Mouse (Mus musculus) hindbrain, embryonic 14.5 days (tissue): Measurements from ENCODE around the gene Rragc. TPM values are rescaled to one million over a fixed set of nuclear protein-coding genes. Genes with fewer than 3 reads are reported as not detected.
A peak's percentile ranks its signal among the peaks of the same experiment; 100 is the strongest.
"Not testable (repeated sequence)": the region's sequence is repeated elsewhere in the genome, so short reads cannot be mapped to it uniquely, and the experiment has no call there.

Experiments
- ATAC-seq: fragments of 200-750 bp; cut with Nextera tagmentation; 2 replicates; pipeline ENCODE4 v1.8.0; 2017; ENCODE audit warnings: moderate number of reproducible peaks, mild to moderate bottlenecking, moderate TSS enrichment, moderate library complexity; ENCODE audit not compliant: low FRiP score
- DNase-seq: peaks from one replicate; pipeline ENCODE4 v3.0.0-alpha.2; 2015; ENCODE audit warnings: low spot score
- H3K27ac ChIP-seq: fragments of 300-500 bp; sonication (generic); 2 replicates; pipeline ENCODE4 v1.5.1; 2014; ENCODE audit warnings: mild to moderate bottlenecking, moderate library complexity
- H3K27me3 ChIP-seq: fragments of 300-500 bp; sonication (generic); 2 replicates; pipeline ENCODE4 v1.6.1; 2014; ENCODE audit warnings: mild to moderate bottlenecking, low read length, mixed read lengths; ENCODE audit not compliant: control insufficient read depth, insufficient read depth
- H3K36me3 ChIP-seq: fragments of 300-500 bp; sonication (generic); replicated peaks from 2 replicates; pipeline ENCODE4 v1.6.1; 2014; ENCODE audit not compliant: control insufficient read depth, insufficient read depth
- H3K4me1 ChIP-seq: fragments of 300-500 bp; sonication (generic); replicated peaks from 2 replicates; pipeline ENCODE4 v1.6.1; 2014; ENCODE audit warnings: antibody characterized with exemption, low read length, mixed read lengths; ENCODE audit not compliant: control insufficient read depth, insufficient read depth
- H3K4me2 ChIP-seq: fragments of 300-500 bp; sonication (generic); replicated peaks from 2 replicates; pipeline ENCODE4 v1.6.1; 2014; ENCODE audit warnings: mild to moderate bottlenecking, moderate library complexity
- H3K4me3 ChIP-seq: fragments of 300-500 bp; sonication (generic); replicated peaks from 2 replicates; pipeline ENCODE4 v1.5.1; 2014; ENCODE audit warnings: mild to moderate bottlenecking, low read length
- H3K9ac ChIP-seq: fragments of 300-500 bp; sonication (generic); 2 replicates; pipeline ENCODE4 v1.6.1; 2014
- H3K9me3 ChIP-seq: fragments of 300-500 bp; sonication (generic); 2 replicates; pipeline ENCODE4 v1.6.1; 2016; ENCODE audit warnings: low read length; ENCODE audit not compliant: control insufficient read depth
- WGBS: fragments of 180-500 bp; shearing (Covaris S2); extraction: QIAGEN DNeasy Blood & Tissue Kit; methylation state at CpG from one replicate; pipeline ENCODE4 v1.1.7; 2014; 5-methylcytosine and 5-hydroxymethylcytosine counted together
- polyA plus RNA-seq: library from polyadenylated mRNA; unstranded; fragments of >200 nt; fragmentation: Nextera tagmentation; extraction: Ambion mirVana; gene quantifications from 2 replicates; pipeline ENCODE4 v1.2.1, GENCODE M21; 2014

Gene Rragc
- polyA plus RNA-seq, 1 experiment from 2014 or later, result 48.9 TPM

DNA sequence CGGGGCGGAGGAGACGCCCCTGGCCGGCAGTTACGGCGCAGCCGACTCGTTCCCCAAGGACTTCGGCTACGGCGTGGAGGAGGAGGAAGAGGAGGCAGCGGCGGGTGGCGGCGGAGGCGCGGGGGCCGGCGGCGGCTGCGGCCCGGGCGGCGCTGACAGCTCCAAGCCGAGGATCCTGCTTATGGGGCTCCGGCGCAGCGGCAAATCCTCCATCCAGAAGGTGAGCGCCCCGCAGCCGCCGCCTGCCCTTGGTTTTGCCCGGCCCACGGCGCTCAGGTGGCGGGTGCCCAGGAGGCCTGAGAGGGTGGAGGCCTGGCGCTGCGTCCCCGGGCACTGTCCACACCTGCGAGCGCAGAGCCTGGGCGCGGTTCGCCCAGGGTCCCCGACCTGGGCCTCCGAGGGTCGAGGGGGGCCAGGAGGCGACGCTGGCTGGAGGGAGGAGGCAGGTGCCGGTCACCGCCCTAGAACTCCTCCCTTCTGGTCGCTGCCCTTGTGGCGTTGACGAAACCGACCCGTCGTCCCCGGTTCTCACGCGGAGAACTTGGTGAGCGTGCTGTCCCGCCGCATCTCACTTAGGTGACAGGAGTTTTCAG is 398 bp downstream of the Rragc start, which contains the start of gene 4930535I16Rik:
Gene 4930535I16Rik (minus strand): TSS at position 475 of the 593 bp plus-strand sequence.
- DNase-seq, result peak; percentile 27

GRCm38 (mm10) chr4:123918851-123919250 is 1.6 kb downstream of the Rragc start:
- Histone ChIP-seq H3K4me3 (peak overlapping the region; percentile 99; the same call in 1 of the 2 replicates), H3K9ac (no peak overlapping the region), H3K27me3 (no peaks in the 10 kb centered on the region), H3K4me1 (peaks cover 25% of the 10 kb centered on the region), H3K9me3 (no peaks in the 10 kb centered on the region), H3K27ac (no peak overlapping the region), H3K4me2 (peak overlapping the region; percentile 60), H3K36me3 (peaks cover 43% of the 10 kb centered on the region)
- 63% methylated on average over 2 of the region's 2 CpGs for WGBS
- ATAC-seq (no peak), DNase-seq (no peak)

More for the DNA sequence above, 398 bp downstream of the Rragc start, which contains the start of gene 4930535I16Rik:
- peak within 1 kb of the TSS; percentile 86 for H3K27ac ChIP-seq
- no peaks in the 10 kb centered on the region for H3K27me3 ChIP-seq
- peaks cover 25% of the 10 kb centered on the region for H3K4me1 ChIP-seq
- peak within 1 kb of the TSS; percentile 99 for H3K4me3 ChIP-seq
- no peaks in the 10 kb centered on the region for H3K9me3 ChIP-seq
- ATAC-seq, result no peak; the same call in none of the 2 replicates
- WGBS, result under 1% methylated on average over 61 of the region's 63 CpGs
- peak within 1 kb of the TSS; percentile 60 for H3K4me2 ChIP-seq
- peaks cover 42% of the 10 kb centered on the region for H3K36me3 ChIP-seq
- H3K9ac ChIP-seq, result peak within 1 kb of the TSS; percentile 96

DNA sequence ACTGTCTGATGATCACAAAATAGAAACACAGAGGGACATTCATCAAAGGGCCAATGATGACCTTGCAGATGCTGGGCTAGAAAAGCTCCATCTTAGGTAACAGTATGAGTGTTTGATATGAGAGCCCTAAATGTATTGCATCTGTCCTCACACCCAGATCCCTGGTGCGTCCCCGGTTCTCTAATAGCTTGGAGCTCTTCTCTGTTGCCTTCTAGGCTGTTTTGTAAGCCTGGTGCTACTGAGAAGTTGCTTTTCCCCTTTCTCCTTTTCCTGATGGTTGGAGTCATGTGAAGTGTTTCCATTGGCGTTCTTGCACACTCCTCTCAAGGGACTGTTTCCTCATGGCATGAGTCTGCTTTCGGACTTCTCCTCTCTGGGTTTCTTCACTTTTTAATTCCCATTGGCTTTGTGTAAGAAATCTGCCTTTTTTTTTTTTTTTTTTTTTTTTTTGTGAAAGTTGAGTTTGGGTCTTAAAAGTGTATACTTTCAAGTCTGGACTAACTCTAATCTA is 3.9 kb downstream of the Rragc start:
- Histone ChIP-seq H3K9me3 (no peaks in the 10 kb centered on the region), H3K27ac (no peak overlapping the region), H3K27me3 (no peaks in the 10 kb centered on the region), H3K9ac (no peak overlapping the region), H3K36me3 (peaks cover 63% of the 10 kb centered on the region), H3K4me2 (no peak overlapping the region), H3K4me1 (peaks cover 16% of the 10 kb centered on the region), H3K4me3 (no peak overlapping the region)
- 91% methylated on average over 4 of the region's 4 CpGs for WGBS
- DNase-seq (no peak), ATAC-seq (no peak)

GRCm38 (mm10) chr4:123927961-123928360 is 10.7 kb downstream of the Rragc start:
- no peak overlapping the region for H3K4me3 ChIP-seq
- DNase-seq, result no peak

DNA sequence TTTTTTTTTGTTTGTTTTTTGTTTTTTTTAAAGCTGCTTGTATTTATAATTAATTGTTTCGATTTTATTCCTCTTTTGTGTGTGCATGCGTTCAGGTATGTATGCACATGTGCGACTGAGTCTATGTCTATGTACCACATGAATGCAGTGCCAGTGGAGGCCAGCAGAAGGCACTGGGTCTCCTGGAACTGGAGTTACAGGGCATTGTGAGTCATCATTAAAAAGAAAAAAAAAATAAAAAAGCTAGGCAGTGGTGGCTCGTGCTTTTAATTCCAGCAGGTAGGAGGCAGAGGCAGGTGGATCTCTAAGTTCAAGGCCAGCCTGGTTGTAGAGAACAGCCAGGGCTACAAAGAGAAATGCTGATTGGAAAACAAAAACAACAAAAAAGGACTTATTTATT is 12.7 kb downstream of the Rragc start:
- Histone ChIP-seq H3K27me3 (no peaks in the 10 kb centered on the region), H3K4me2 (no peak overlapping the region), H3K4me1 (no peaks in the 10 kb centered on the region), H3K9me3 (no peaks in the 10 kb centered on the region), H3K27ac (no peak overlapping the region), H3K9ac (no peak overlapping the region), H3K4me3 (no peak overlapping the region), H3K36me3 (peaks cover 94% of the 10 kb centered on the region)
- over 99% methylated on average over 4 of the region's 4 CpGs for WGBS
- DNase-seq, result no peak
- no peak for ATAC-seq

More at GRCm38 (mm10) chr4:123927961-123928360, 10.7 kb downstream of the Rragc start:
- Histone ChIP-seq H3K9ac (no peak overlapping the region), H3K36me3 (peaks cover 96% of the 10 kb centered on the region), H3K9me3 (no peaks in the 10 kb centered on the region), H3K27ac (no peak overlapping the region), H3K4me1 (no peaks in the 10 kb centered on the region), H3K27me3 (no peaks in the 10 kb centered on the region), H3K4me2 (no peak overlapping the region)
- ATAC-seq, result no peak

DNA sequence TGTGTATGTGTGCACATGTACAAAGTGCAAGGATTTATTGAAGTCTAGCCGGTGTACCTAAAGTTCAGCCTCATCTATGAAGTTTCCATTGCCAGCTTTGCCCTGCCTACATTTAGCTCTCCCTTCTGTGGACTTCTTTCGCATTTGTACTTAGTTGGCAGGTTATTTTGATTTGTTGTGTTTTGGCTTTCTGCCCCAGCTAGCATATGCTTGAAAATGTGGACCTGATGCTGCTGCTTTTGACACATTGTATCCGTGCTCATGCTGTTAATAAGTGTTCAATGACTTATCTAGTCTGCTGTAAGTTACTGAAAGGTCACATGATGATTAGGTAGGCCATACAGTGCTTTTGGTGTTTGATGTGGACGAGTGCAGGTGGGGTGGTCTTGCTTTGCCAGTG is 17.1 kb downstream of the Rragc start:
- Histone ChIP-seq H3K9ac (no peak overlapping the region), H3K27ac (no peak overlapping the region), H3K36me3 (peaks cover 76% of the 10 kb centered on the region), H3K27me3 (no peaks in the 10 kb centered on the region), H3K4me1 (no peaks in the 10 kb centered on the region), H3K4me3 (no peak overlapping the region), H3K4me2 (no peak overlapping the region), H3K9me3 (no peaks in the 10 kb centered on the region)
- DNase-seq (no peak), ATAC-seq (no peak)
- WGBS, result 92% methylated on average over 4 of the region's 4 CpGs

- Histone ChIP-seq H3K36me3 (peaks cover 59% of the 10 kb centered on the region), H3K4me3 (no peak overlapping the region), H3K9me3 (no peaks in the 10 kb centered on the region), H3K4me2 (no peak overlapping the region), H3K9ac (no peak overlapping the region), H3K4me1 (no peaks in the 10 kb centered on the region), H3K27ac (no peak overlapping the region), H3K27me3 (no peaks in the 10 kb centered on the region)
- ATAC-seq, result no peak
- 93% methylated on average over 7 of the region's 7 CpGs for WGBS
- no peak for DNase-seq
These were observed 18.8 kb downstream of the Rragc start for GRCm38 (mm10) chr4:123936059-123936458.

- no peaks in the 10 kb centered on the region for H3K27me3 ChIP-seq
- WGBS, result 6% methylated on average over 4 of the region's 4 CpGs
- H3K4me3 ChIP-seq, result no peak overlapping the region
- DNase-seq (peak; percentile 95), ATAC-seq (no peak)
- H3K9me3 ChIP-seq, result no peaks in the 10 kb centered on the region
- no peak overlapping the region for H3K27ac ChIP-seq
- H3K4me1 ChIP-seq, result no peaks in the 10 kb centered on the region
- H3K36me3 ChIP-seq, result peaks cover 26% of the 10 kb centered on the region
- no peak overlapping the region for H3K9ac ChIP-seq
- H3K4me2 ChIP-seq, result no peak overlapping the region
These were observed 22.6 kb downstream of the Rragc start for GRCm38 (mm10) chr4:123939838-123940237.

DNA sequence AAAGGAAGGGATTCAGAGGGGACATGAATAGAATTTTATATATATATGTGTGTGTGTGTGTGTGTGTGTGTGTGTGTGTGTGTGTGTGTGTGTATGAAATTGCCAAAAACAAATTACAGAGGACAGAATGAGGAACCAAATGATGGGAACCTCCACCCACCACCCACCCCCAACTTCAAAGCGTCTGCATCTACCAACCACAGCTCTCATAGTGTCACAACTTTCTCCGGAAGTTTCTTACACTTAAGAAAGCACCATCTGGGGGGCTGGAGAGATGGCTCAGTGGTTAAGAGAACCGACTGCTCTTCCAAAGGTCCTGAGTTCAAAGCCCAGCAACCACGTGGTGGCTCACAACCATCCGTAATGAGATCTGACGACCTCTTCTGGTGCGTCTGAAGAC is 23.6 kb downstream of the Rragc start:
- peaks cover 16% of the 10 kb centered on the region for H3K36me3 ChIP-seq
- H3K4me2 ChIP-seq, H3K9ac ChIP-seq, ATAC-seq, H3K27me3 ChIP-seq, H3K9me3 ChIP-seq, H3K4me1 ChIP-seq, H3K4me3 ChIP-seq, H3K27ac ChIP-seq, DNase-seq: not testable (repeated sequence)
- WGBS, result 80% methylated on average over 7 of the region's 7 CpGs
